Mouse (Mus musculus): ENCODE results near the gene Ppp1r12a. TPM values are rescaled to one million over a fixed set of nuclear protein-coding genes. Genes with fewer than 3 reads are reported as not detected.
A peak's percentile ranks its signal among the peaks of the same experiment; 100 is the strongest.

The Ppp1r12a gene
- total RNA-seq, 1 experiment: 106 TPM

DNA sequence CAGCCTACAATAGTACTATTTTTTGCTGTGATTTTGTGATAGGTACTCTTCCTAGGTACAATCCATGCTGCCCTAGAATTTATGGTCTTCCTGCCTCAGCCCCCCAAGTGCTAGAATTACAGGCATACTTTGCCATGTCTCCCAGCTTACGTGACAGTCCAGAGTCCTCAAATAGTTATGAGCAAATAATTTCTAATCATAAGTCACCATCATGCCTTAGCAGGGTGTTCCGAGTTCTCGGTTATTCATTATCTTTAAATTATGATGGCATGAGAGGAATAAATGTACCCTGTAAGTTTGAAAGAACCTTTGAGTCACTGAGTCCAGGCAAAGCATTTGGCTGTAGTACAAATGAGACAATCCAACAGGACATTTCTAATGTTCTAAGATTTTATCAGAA, 5.9 kb upstream of the Ppp1r12a start:
- Histone ChIP-seq H3K36me3 (ENCODE audit: control insufficient read depth, insufficient read depth, low read length, poor library complexity, severe bottlenecking) (no peaks in the 10 kb centered on the region), H3K4me3 (ENCODE audit: insufficient read depth in 1 of 2, low read depth in 1 of 2, low read length in 2 of 2, poor library complexity in 1 of 2, severe bottlenecking in 1 of 2) (no peak overlapping the region), H3K9me3 (ENCODE audit: control insufficient read depth, insufficient read depth, low read depth, low read length) (no peaks in the 10 kb centered on the region), H3K27ac (ENCODE audit: insufficient read depth, low read depth, low read length, poor library complexity, severe bottlenecking) (no peak overlapping the region), H3K9ac (ENCODE audit: insufficient read depth, low read depth, low read length, poor library complexity, severe bottlenecking) (no peak overlapping the region), H3K4me1 (ENCODE audit: control insufficient read depth in 2 of 2, insufficient read depth in 2 of 2, low read length in 2 of 2, poor library complexity in 1 of 2) (peaks cover 2 to 3% of the 10 kb centered on the region in 2 experiments; a peak in 1 of 4 replicates)
- no peak for DNase-seq (ENCODE audit: low read depth, low spot score)
- TF ChIP-seq CHD2 (IDR thresholded peaks at IDR 0.05; ENCODE audit: low read depth, low read length) (no peak), ZNF384 (IDR thresholded peaks at IDR 0.05; ENCODE audit: low read depth, low read length) (no peak), ZC3H11A (IDR thresholded peaks at IDR 0.05; ENCODE audit: borderline replicate concordance, low read depth, low read length) (no peak), MAFK (IDR thresholded peaks at IDR 0.05; ENCODE audit: insufficient read depth, low read depth, low read length) (no peak), HCFC1 (IDR thresholded peaks at IDR 0.05; ENCODE audit: borderline replicate concordance, insufficient read depth, low read length) (no peak)
- in situ Hi-C loops (cut with MboI; ENCODE audit: low sequenced_read_pairs in 2 of 2, unreplicated experiment in 2 of 2): no loop called here

DNA sequence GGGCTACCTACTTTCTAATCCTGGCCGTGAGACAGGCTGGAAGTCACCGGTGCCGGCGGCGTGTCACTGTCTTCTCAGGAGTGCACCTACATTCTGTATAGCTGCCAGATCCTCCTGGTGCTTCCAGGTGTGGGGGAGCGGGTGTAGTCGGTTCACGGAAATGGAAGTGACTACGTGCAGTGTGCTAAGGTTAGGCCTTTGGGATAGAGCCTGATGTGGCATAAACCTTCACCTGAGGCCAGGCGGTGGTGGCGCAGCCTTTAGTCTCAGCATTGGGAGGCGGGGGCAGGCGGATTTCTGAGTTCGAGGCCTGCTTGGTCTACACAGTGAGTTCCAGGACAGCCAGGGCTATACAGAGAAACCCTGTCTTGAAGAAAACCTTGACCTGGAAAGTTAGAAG, 3.0 kb upstream of the Ppp1r12a start:
- Histone ChIP-seq H3K9me3 (ENCODE audit: control insufficient read depth, insufficient read depth, low read depth, low read length) (no peaks in the 10 kb centered on the region), H3K4me3 (ENCODE audit: insufficient read depth in 1 of 2, low read depth in 1 of 2, low read length in 2 of 2, poor library complexity in 1 of 2, severe bottlenecking in 1 of 2) (peak overlapping the region in 1 of 2 experiments; percentile 49; a peak in 2 of 4 replicates), H3K9ac (ENCODE audit: insufficient read depth, low read depth, low read length, poor library complexity, severe bottlenecking) (peak overlapping the region; percentile 47; the same call in 1 of the 2 replicates), H3K4me1 (ENCODE audit: control insufficient read depth in 2 of 2, insufficient read depth in 2 of 2, low read length in 2 of 2, poor library complexity in 1 of 2) (peaks cover 2 to 6% of the 10 kb centered on the region in 2 experiments; a peak in 2 of 4 replicates), H3K27ac (ENCODE audit: insufficient read depth, low read depth, low read length, poor library complexity, severe bottlenecking) (no peak overlapping the region), H3K36me3 (ENCODE audit: control insufficient read depth, insufficient read depth, low read length, poor library complexity, severe bottlenecking) (no peaks in the 10 kb centered on the region)
- DNase-seq (ENCODE audit: low read depth, low spot score): no peak
- in situ Hi-C loops (cut with MboI; ENCODE audit: low sequenced_read_pairs in 2 of 2, unreplicated experiment in 2 of 2): no loop called here
- TF ChIP-seq ZC3H11A (IDR thresholded peaks at IDR 0.05; ENCODE audit: borderline replicate concordance, low read depth, low read length): no peak

DNA sequence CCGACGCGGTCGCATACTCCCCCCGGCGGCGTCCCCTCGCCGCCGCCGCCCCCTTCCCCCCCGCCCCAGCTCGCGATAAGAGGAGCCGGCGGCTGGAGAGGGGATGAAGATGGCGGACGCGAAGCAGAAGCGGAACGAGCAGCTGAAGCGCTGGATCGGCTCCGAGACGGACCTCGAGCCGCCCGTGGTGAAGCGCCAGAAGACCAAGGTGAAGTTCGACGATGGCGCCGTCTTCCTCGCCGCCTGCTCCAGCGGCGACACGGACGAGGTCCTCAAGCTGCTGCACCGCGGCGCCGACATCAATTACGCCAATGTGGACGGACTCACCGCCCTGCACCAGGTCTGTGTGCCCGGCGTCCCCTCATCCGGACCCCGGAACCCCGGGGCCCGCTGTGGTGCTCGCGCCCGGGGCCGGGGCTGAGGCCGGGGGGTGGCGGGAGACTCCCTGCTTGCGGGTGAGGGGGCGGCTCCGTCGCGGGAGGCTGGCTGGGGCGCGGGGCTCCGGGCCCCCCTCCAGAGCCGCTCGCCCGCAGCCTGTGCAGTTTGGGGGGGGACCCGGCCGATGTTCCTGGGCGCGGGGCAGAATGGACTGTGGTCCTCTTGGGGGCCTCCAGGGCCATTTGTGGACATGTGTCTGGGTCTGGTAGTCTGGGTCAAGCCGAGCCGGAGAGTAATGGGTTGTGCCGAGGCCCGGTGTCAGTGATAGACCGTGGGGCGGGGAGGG, 466 bp downstream of the Ppp1r12a start:
- H3K4me1 ChIP-seq (ENCODE audit: control insufficient read depth in 2 of 2, insufficient read depth in 2 of 2, low read length in 2 of 2, poor library complexity in 1 of 2): peaks cover 5 to 8% of the 10 kb centered on the region in 2 experiments; a peak in 2 of 4 replicates
- DNase-seq (ENCODE audit: low read depth, low spot score): no peak
- H3K4me3 ChIP-seq (ENCODE audit: insufficient read depth in 1 of 2, low read depth in 1 of 2, low read length in 2 of 2, poor library complexity in 1 of 2, severe bottlenecking in 1 of 2): peak overlapping the region; percentile 84 to 98
- TF ChIP-seq ZNF384 (IDR thresholded peaks at IDR 0.05; ENCODE audit: low read depth, low read length) (no peak), HCFC1 (IDR thresholded peaks at IDR 0.05; ENCODE audit: borderline replicate concordance, insufficient read depth, low read length) (no peak), MAFK (IDR thresholded peaks at IDR 0.05; ENCODE audit: insufficient read depth, low read depth, low read length) (no peak), CHD2 (IDR thresholded peaks at IDR 0.05; ENCODE audit: low read depth, low read length) (no peak), ZC3H11A (IDR thresholded peaks at IDR 0.05; ENCODE audit: borderline replicate concordance, low read depth, low read length) (no peak)
- H3K27ac ChIP-seq (ENCODE audit: insufficient read depth, low read depth, low read length, poor library complexity, severe bottlenecking): peak overlapping the region; percentile 67
- in situ Hi-C loops (cut with MboI; ENCODE audit: low sequenced_read_pairs in 2 of 2, unreplicated experiment in 2 of 2): no loop called here
- peak overlapping the region; percentile 97 for H3K9ac ChIP-seq (ENCODE audit: insufficient read depth, low read depth, low read length, poor library complexity, severe bottlenecking)
- no peaks in the 10 kb centered on the region for H3K36me3 ChIP-seq (ENCODE audit: control insufficient read depth, insufficient read depth, low read length, poor library complexity, severe bottlenecking)
- H3K9me3 ChIP-seq (ENCODE audit: control insufficient read depth, insufficient read depth, low read depth, low read length): no peaks in the 10 kb centered on the region

DNA sequence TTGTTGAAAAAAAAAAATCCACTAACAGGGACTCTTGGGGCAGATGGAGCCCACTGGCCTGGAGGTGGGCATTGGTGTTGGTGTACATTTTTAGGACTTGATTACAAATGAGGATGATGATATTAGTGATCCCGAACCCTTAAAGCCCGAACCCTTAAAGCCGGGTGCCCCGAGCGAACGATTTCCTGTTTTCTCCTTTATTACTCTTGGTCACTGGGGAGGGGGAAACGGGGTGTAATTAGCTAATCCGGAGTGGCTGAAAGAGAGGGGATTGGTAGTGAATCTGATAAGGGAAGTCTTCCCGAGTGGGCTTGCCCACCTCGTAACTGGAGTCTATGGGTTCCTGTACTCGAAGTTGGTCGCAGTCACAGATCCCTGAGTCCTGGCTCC, 1.0 kb downstream of the Ppp1r12a start:
- H3K9me3 ChIP-seq (ENCODE audit: control insufficient read depth, insufficient read depth, low read depth, low read length): no peaks in the 10 kb centered on the region

DNA sequence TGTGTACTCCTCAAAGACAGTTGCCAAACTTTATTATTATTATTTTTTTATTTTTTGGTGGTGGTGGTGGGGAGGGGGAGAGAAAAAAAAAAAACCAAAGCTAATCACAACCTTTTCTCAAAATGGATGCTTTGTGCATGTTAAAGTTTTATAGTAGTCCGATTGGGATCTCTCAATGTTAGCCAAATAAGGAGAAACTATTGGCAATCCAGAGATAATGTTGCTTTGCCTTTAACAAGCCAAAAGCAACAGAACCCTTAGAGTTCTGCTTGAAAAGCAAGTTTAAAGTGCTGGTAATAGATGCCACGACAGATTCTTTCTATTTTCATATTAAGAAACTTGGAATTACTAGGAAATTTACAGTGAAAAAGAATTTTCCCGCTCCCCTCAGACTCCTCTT, 1.5 kb downstream of the Ppp1r12a start:
- in situ Hi-C loops (cut with MboI; ENCODE audit: low sequenced_read_pairs in 2 of 2, unreplicated experiment in 2 of 2): no loop called here
- no peaks in the 10 kb centered on the region; the same call in 1 of the 2 replicates for H3K36me3 ChIP-seq (ENCODE audit: control insufficient read depth, insufficient read depth, low read length, poor library complexity, severe bottlenecking)
- H3K4me1 ChIP-seq (ENCODE audit: control insufficient read depth in 2 of 2, insufficient read depth in 2 of 2, low read length in 2 of 2, poor library complexity in 1 of 2): peaks cover 7 to 8% of the 10 kb centered on the region in 2 experiments; a peak in 2 of 4 replicates
- H3K27ac ChIP-seq (ENCODE audit: insufficient read depth, low read depth, low read length, poor library complexity, severe bottlenecking): no peak overlapping the region
- H3K9me3 ChIP-seq (ENCODE audit: control insufficient read depth, insufficient read depth, low read depth, low read length): no peaks in the 10 kb centered on the region
- H3K4me3 ChIP-seq (ENCODE audit: insufficient read depth in 1 of 2, low read depth in 1 of 2, low read length in 2 of 2, poor library complexity in 1 of 2, severe bottlenecking in 1 of 2): peak overlapping the region; percentile 84 to 98
- TF ChIP-seq ZNF384 (IDR thresholded peaks at IDR 0.05; ENCODE audit: low read depth, low read length) (no peak), HCFC1 (IDR thresholded peaks at IDR 0.05; ENCODE audit: borderline replicate concordance, insufficient read depth, low read length) (no peak), CHD2 (IDR thresholded peaks at IDR 0.05; ENCODE audit: low read depth, low read length) (no peak), MAFK (IDR thresholded peaks at IDR 0.05; ENCODE audit: insufficient read depth, low read depth, low read length) (no peak), ZC3H11A (IDR thresholded peaks at IDR 0.05; ENCODE audit: borderline replicate concordance, low read depth, low read length) (no peak)
- DNase-seq (ENCODE audit: low read depth, low spot score): no peak
- H3K9ac ChIP-seq (ENCODE audit: insufficient read depth, low read depth, low read length, poor library complexity, severe bottlenecking): peak overlapping the region; percentile 97; the same call in 1 of the 2 replicates

More for the DNA sequence above, 1.0 kb downstream of the Ppp1r12a start:
- peaks cover 7 to 8% of the 10 kb centered on the region in 2 experiments; a peak in 2 of 4 replicates for H3K4me1 ChIP-seq (ENCODE audit: control insufficient read depth in 2 of 2, insufficient read depth in 2 of 2, low read length in 2 of 2, poor library complexity in 1 of 2)
- in situ Hi-C loops (cut with MboI; ENCODE audit: low sequenced_read_pairs in 2 of 2, unreplicated experiment in 2 of 2): no loop called here
- no peak overlapping the region for H3K27ac ChIP-seq (ENCODE audit: insufficient read depth, low read depth, low read length, poor library complexity, severe bottlenecking)
- no peaks in the 10 kb centered on the region; the same call in 1 of the 2 replicates for H3K36me3 ChIP-seq (ENCODE audit: control insufficient read depth, insufficient read depth, low read length, poor library complexity, severe bottlenecking)
- DNase-seq (ENCODE audit: low read depth, low spot score): no peak
- TF ChIP-seq ZNF384 (IDR thresholded peaks at IDR 0.05; ENCODE audit: low read depth, low read length) (no peak), CHD2 (IDR thresholded peaks at IDR 0.05; ENCODE audit: low read depth, low read length) (no peak)
- H3K4me3 ChIP-seq (ENCODE audit: insufficient read depth in 1 of 2, low read depth in 1 of 2, low read length in 2 of 2, poor library complexity in 1 of 2, severe bottlenecking in 1 of 2): peak overlapping the region; percentile 84 to 98
- H3K9ac ChIP-seq (ENCODE audit: insufficient read depth, low read depth, low read length, poor library complexity, severe bottlenecking): peak overlapping the region; percentile 97
